Comparison of ENCODE assay signal across 8 mouse cellular contexts in genomic region chr5:146220501-146220878, GRCm38 (mm10). TPM values are rescaled to one million over a fixed set of nuclear protein-coding genes. Genes with fewer than 3 reads are reported as not detected.
DNase-seq lines count a peak whose midpoint lies in the region; ATAC-seq and TF ChIP-seq lines count a peak whose summit lies in the region.

No protein-coding gene starts in this region.

- TF ChIP-seq POLR2A in embryonic fibroblast, embryonic 13.5 days (IDR thresholded peaks at IDR 0.05; ENCODE audit: low read depth, low read length) = no peak

- H3K27ac ChIP-seq in lung, embryonic 14.5 days (ENCODE audit: low read depth) = peak overlapping the region; percentile 66
- H3K27ac ChIP-seq in embryonic fibroblast, embryonic 13.5 days (ENCODE audit: insufficient read depth, low read length) = peak overlapping the region; percentile 53; the same call in 1 of the 2 replicates
- 0 out of 2 replicates have a peak overlapping the region, but pooled peaks have one; percentile 41 for H3K27ac ChIP-seq in limb, embryonic 12.5 days
- peak overlapping the region; percentile 99 for H3K27ac ChIP-seq in neural tube, embryonic 15.5 days (replicated peaks)

- DNase-seq in lung, embryonic 14.5 days = no peak
- DNase-seq in lung, postnatal 10 days = no peak
- DNase-seq in urinary bladder, adult 18-20 months (ENCODE audit: low spot score in 2 of 2) = no peak
- no peak for DNase-seq in gastrocnemius, postnatal 36 days
- no peak for DNase-seq in right cerebral cortex, postnatal 4 days

- TF ChIP-seq CTCF in lung, embryonic 14.5 days (IDR thresholded peaks at IDR 0.05; ENCODE audit: low read depth) = no peak
- TF ChIP-seq CTCF in embryonic fibroblast, embryonic 13.5 days (IDR thresholded peaks at IDR 0.05; ENCODE audit: borderline replicate concordance, insufficient read depth, low read length) = no peak

- peak overlapping the region; percentile 64 for H3K4me2 ChIP-seq in lung, embryonic 14.5 days
- peak overlapping the region; percentile 62 for H3K4me2 ChIP-seq in limb, embryonic 12.5 days
- H3K4me2 ChIP-seq in neural tube, embryonic 15.5 days = peak overlapping the region; percentile 74

- WGBS in lung, embryonic 14.5 days = 9% methylated on average over 13 of the region's 13 CpGs
- 10% methylated on average over 13 of the region's 13 CpGs for WGBS in limb, embryonic 12.5 days
- WGBS in neural tube, embryonic 15.5 days = 6% methylated on average over 13 of the region's 13 CpGs

- peak overlapping the region; percentile 65 for H3K4me3 ChIP-seq in lung, embryonic 14.5 days (ENCODE audit: low read depth, low read length)
- H3K4me3 ChIP-seq in embryonic fibroblast, embryonic 13.5 days (ENCODE audit: insufficient read depth, low read length) = peak overlapping the region; percentile 73
- peak overlapping the region; percentile 71 for H3K4me3 ChIP-seq in limb, embryonic 12.5 days (replicated peaks)
- peak overlapping the region; percentile 92 for H3K4me3 ChIP-seq in neural tube, embryonic 15.5 days (replicated peaks)

- peaks cover 38% of the 10 kb centered on the region for H3K36me3 ChIP-seq in lung, embryonic 14.5 days (ENCODE audit: insufficient read depth)
- H3K36me3 ChIP-seq in limb, embryonic 12.5 days = peaks cover 39% of the 10 kb centered on the region
- peaks cover 25% of the 10 kb centered on the region for H3K36me3 ChIP-seq in neural tube, embryonic 15.5 days

- peak overlapping the region; percentile 79 for H3K9ac ChIP-seq in lung, embryonic 14.5 days
- peak overlapping the region; percentile 56 for H3K9ac ChIP-seq in limb, embryonic 12.5 days (replicated peaks)
- H3K9ac ChIP-seq in neural tube, embryonic 15.5 days (replicated peaks) = peak overlapping the region; percentile 83

- H3K9me3 ChIP-seq in lung, embryonic 14.5 days (ENCODE audit: low read depth, low read length) = no peaks in the 10 kb centered on the region
- H3K9me3 ChIP-seq in limb, embryonic 12.5 days = no peaks in the 10 kb centered on the region
- H3K9me3 ChIP-seq in neural tube, embryonic 15.5 days (replicated peaks) = no peaks in the 10 kb centered on the region

- intact Hi-C loops in gastrocnemius, postnatal 36 days (cut with DNase I) = loop anchor here (10.0 kb wide), 1 partner anchor 574 kb away; the partner anchor contains the start of gene Usp12

- peak; percentile 46 for ATAC-seq in lung, embryonic 14.5 days (ENCODE audit: insufficient read depth)
- ATAC-seq in limb, embryonic 12.5 days (ENCODE audit: insufficient number of reproducible peaks, insufficient read depth, low FRiP score, low TSS enrichment, low read depth) = peak; percentile 60
- ATAC-seq in neural tube, embryonic 15.5 days (ENCODE audit: low FRiP score) = peak; percentile 52

- no peaks in the 10 kb centered on the region for H3K27me3 ChIP-seq in lung, embryonic 14.5 days (ENCODE audit: insufficient read depth, low read length)
- H3K27me3 ChIP-seq in limb, embryonic 12.5 days = no peaks in the 10 kb centered on the region
- no peaks in the 10 kb centered on the region for H3K27me3 ChIP-seq in neural tube, embryonic 15.5 days (replicated peaks)

- H3K4me1 ChIP-seq in lung, embryonic 14.5 days (ENCODE audit: insufficient read depth) = 0 out of 2 replicates have a peak, but pooled peaks cover 2% of the 10 kb centered on the region
- peaks cover 3% of the 10 kb centered on the region; the same call in 1 of the 2 replicates for H3K4me1 ChIP-seq in embryonic fibroblast, embryonic 13.5 days (ENCODE audit: control insufficient read depth, insufficient read depth, low read length)
- H3K4me1 ChIP-seq in limb, embryonic 12.5 days (replicated peaks) = peaks cover 8% of the 10 kb centered on the region
- peaks cover 23% of the 10 kb centered on the region for H3K4me1 ChIP-seq in neural tube, embryonic 15.5 days

RNA-seq across cellular contexts. Expression of gene Rnf6, which starts 0.9 kb away (rescaled TPM):
- 32.7 and 34.7 TPM in 2 replicates for polyA plus RNA-seq in lung, embryonic 14.5 days (2014; fragmentation: Nextera tagmentation; extraction: Ambion mirVana)
- 68.8 and 72.9 TPM in 2 replicates for polyA plus RNA-seq in embryonic fibroblast, embryonic 13.5 days (2011; ENCODE audit: insufficient read length, low read depth, missing spikeins)
- polyA plus RNA-seq in limb, embryonic 12.5 days (2016; fragmentation: Nextera tagmentation; extraction: Ambion mirVana) = 29.4 and 29.9 TPM in 2 replicates
- 29.2 and 38.0 TPM in 2 replicates for polyA plus RNA-seq in neural tube, embryonic 15.5 days (2015; fragmentation: Nextera tagmentation; extraction: Ambion mirVana)
- 10 to 100 TPM; 29.7 to 35.9 TPM for total RNA-seq in gastrocnemius, postnatal 36 days (2021)

RNA-seq across cellular contexts. Expression of gene Cdk8, which starts 10.5 kb away (rescaled TPM):
- polyA plus RNA-seq in lung, embryonic 14.5 days (2014; fragmentation: Nextera tagmentation; extraction: Ambion mirVana) = 28.4 and 29.8 TPM in 2 replicates
- polyA plus RNA-seq in embryonic fibroblast, embryonic 13.5 days (2011; ENCODE audit: insufficient read length, low read depth, missing spikeins) = 53.0 and 54.3 TPM in 2 replicates
- polyA plus RNA-seq in limb, embryonic 12.5 days (2016; fragmentation: Nextera tagmentation; extraction: Ambion mirVana) = 30.1 and 31.3 TPM in 2 replicates
- polyA plus RNA-seq in neural tube, embryonic 15.5 days (2015; fragmentation: Nextera tagmentation; extraction: Ambion mirVana) = 17.8 and 18.1 TPM in 2 replicates
- 10 to 100 TPM; 15.4 to 16.7 TPM for total RNA-seq in gastrocnemius, postnatal 36 days (2021)

RNA-seq across cellular contexts. Expression of gene 1700001J03Rik, which starts 35.4 kb away (rescaled TPM):
- polyA plus RNA-seq in lung, embryonic 14.5 days (2014; fragmentation: Nextera tagmentation; extraction: Ambion mirVana) = not detected in 2 replicates
- polyA plus RNA-seq in embryonic fibroblast, embryonic 13.5 days (2011; ENCODE audit: insufficient read length, low read depth, missing spikeins) = not detected in 2 replicates
- polyA plus RNA-seq in limb, embryonic 12.5 days (2016; fragmentation: Nextera tagmentation; extraction: Ambion mirVana) = not detected in 2 replicates
- not detected in 2 replicates for polyA plus RNA-seq in neural tube, embryonic 15.5 days (2015; fragmentation: Nextera tagmentation; extraction: Ambion mirVana)
- 1 to 10 TPM in 1 of 2 experiments, under 1 TPM in 1; 0.59 to 1.0 TPM for total RNA-seq in gastrocnemius, postnatal 36 days (2021)

RNA-seq across cellular contexts. Expression of gene Gm6309, which starts 50.0 kb away (rescaled TPM):
- not detected in 2 replicates for polyA plus RNA-seq in lung, embryonic 14.5 days (2014; fragmentation: Nextera tagmentation; extraction: Ambion mirVana)
- not detected in 2 replicates for polyA plus RNA-seq in embryonic fibroblast, embryonic 13.5 days (2011; ENCODE audit: insufficient read length, low read depth, missing spikeins)
- not detected in 2 replicates for polyA plus RNA-seq in limb, embryonic 12.5 days (2016; fragmentation: Nextera tagmentation; extraction: Ambion mirVana)
- not detected in 2 replicates for polyA plus RNA-seq in neural tube, embryonic 15.5 days (2015; fragmentation: Nextera tagmentation; extraction: Ambion mirVana)
- not detected for total RNA-seq in gastrocnemius, postnatal 36 days (2021)

Comparison
In these comparisons a context has a peak if more than half of its experiments do, and no peak if none do; other contexts are left out.
1. H3K27ac ChIP-seq: peak in every context shown above with its lines; median percentile 99 in neural tube, embryonic 15.5 days; 66 in lung, embryonic 14.5 days; 53 in embryonic fibroblast, embryonic 13.5 days; 41 in limb, embryonic 12.5 days.